Mouse (Mus musculus) intestine, postnatal 0 days (tissue): ENCODE data around the gene Scamp1. TPM values are rescaled to one million over a fixed set of nuclear protein-coding genes. Genes with fewer than 3 reads are reported as not detected.

ENCODE experiments used
- ATAC-seq: fragments of 200-750 bp; cut with Nextera tagmentation; 2 replicates; pipeline ENCODE4 v1.8.0; 2017; ENCODE audit warnings: mild to moderate bottlenecking, moderate TSS enrichment, moderate library complexity
- H3K27ac ChIP-seq: fragments of 300-500 bp; sonication (generic); 2 replicates; pipeline ENCODE4 v1.5.1; 2014; ENCODE audit warnings: mild to moderate bottlenecking, low read depth, low read length, moderate library complexity
- H3K27me3 ChIP-seq: fragments of 300-500 bp; sonication (generic); replicated peaks from 2 replicates; pipeline ENCODE4 v1.6.1; 2014; ENCODE audit warnings: low read length, mixed read lengths; ENCODE audit not compliant: control insufficient read depth, insufficient read depth
- H3K36me3 ChIP-seq: fragments of 300-500 bp; sonication (generic); 2 replicates; pipeline ENCODE4 v1.6.1; 2014; ENCODE audit warnings: mild to moderate bottlenecking, moderate library complexity; ENCODE audit not compliant: control insufficient read depth, insufficient read depth
- H3K4me1 ChIP-seq: fragments of 300-500 bp; sonication (generic); replicated peaks from 2 replicates; pipeline ENCODE4 v1.6.1; 2014; ENCODE audit warnings: antibody characterized with exemption, low read length, mixed read lengths; ENCODE audit not compliant: control insufficient read depth, insufficient read depth
- H3K4me2 ChIP-seq: fragments of 300-500 bp; sonication (generic); replicated peaks from 2 replicates; pipeline ENCODE4 v1.6.1; 2014; ENCODE audit warnings: low read depth, mild to moderate bottlenecking, moderate library complexity
- H3K4me3 ChIP-seq: fragments of 300-500 bp; sonication (generic); 2 replicates; pipeline ENCODE4 v1.5.1; 2014; ENCODE audit warnings: low read depth, low read length
- H3K9ac ChIP-seq: fragments of 300-500 bp; sonication (generic); 2 replicates; pipeline ENCODE4 v1.6.1; 2014; ENCODE audit warnings: mild to moderate bottlenecking, low read depth, low read length
- H3K9me3 ChIP-seq: fragments of 300-500 bp; sonication (generic); 2 replicates; pipeline ENCODE4 v1.6.1; 2016; ENCODE audit warnings: mixed run types; ENCODE audit not compliant: control insufficient read depth
- CTCF ChIP-seq: sonication (generic); IDR thresholded peaks from 2 replicates; pipeline ENCODE4 v1.5.1; 2016; ENCODE audit warnings: low read depth, mild to moderate bottlenecking, control low read depth, antibody characterized with exemption, moderate library complexity
- WGBS: fragments of 180-500 bp; shearing (Covaris S2); extraction: QIAGEN DNeasy Blood & Tissue Kit; methylation state at CpG from one replicate; pipeline ENCODE4 v1.1.7; 2014; 5-methylcytosine and 5-hydroxymethylcytosine counted together
- polyA plus RNA-seq: library from polyadenylated mRNA; unstranded; fragments of >200 nt; fragmentation: Nextera tagmentation; extraction: Ambion mirVana; gene quantifications from 2 replicates; pipeline ENCODE4 v1.2.1, GENCODE M21; 2015

Scamp1 gene
- polyA plus RNA-seq, 1 experiment from 2014 or later: 11.8 TPM

- Histone ChIP-seq H3K27ac (no peak overlapping the region), H3K4me1 (peaks cover 2% of the 10 kb centered on the region; the same call in 1 of the 2 replicates), H3K36me3 (no peaks in the 10 kb centered on the region), H3K9me3 (no peaks in the 10 kb centered on the region), H3K9ac (no peak overlapping the region), H3K27me3 (no peaks in the 10 kb centered on the region), H3K4me3 (no peak overlapping the region), H3K4me2 (no peak overlapping the region)
- WGBS: 80% methylated on average over 5 of the region's 6 CpGs
- TF ChIP-seq CTCF: no peak
- ATAC-seq: no peak
Observed at GRCm38 (mm10) chr13:94185631-94186030, 100.0 kb downstream of the Scamp1 start.

DNA sequence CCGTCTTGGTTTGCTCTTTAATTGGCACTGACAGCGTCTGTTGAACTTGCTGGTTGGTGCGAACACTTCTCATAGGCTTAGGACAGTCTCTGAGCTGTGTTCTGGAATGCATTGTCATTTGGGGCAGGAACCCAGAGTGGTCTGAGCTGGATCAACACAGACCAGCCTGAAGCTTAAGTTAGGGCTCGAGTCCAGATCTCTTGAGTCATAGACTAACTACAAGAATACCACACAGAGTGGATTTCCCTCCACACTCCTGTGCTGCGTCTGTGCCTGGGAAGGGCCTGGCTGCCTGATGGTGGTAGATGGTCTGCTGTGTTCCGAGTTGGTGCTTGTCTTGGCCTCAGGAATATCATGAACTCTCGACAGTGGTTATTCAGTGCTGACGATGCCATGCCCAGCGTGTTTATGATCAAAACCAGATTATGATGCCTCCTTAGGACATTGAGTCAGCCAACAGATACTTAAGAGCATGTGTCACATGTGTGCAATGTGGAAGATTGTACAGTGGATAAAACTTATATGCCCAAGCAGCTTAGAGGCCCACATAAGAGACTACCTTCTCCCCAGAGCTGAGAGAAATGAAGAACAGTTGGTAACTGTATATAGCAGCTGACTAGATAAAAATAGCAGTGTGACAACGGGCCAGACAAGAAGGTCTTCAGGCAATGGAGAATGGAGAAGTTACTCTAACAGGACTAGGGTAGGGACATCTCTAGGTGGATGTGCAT, 100.8 kb downstream of the Scamp1 start:
- Histone ChIP-seq H3K27me3 (no peaks in the 10 kb centered on the region), H3K9me3 (no peaks in the 10 kb centered on the region), H3K9ac (no peak overlapping the region), H3K36me3 (no peaks in the 10 kb centered on the region), H3K27ac (no peak overlapping the region), H3K4me2 (no peak overlapping the region), H3K4me1 (no peaks in the 10 kb centered on the region), H3K4me3 (no peak overlapping the region)
- WGBS: 84% methylated on average over 10 of the region's 10 CpGs
- TF ChIP-seq CTCF: no peak
- no peak for ATAC-seq

DNA sequence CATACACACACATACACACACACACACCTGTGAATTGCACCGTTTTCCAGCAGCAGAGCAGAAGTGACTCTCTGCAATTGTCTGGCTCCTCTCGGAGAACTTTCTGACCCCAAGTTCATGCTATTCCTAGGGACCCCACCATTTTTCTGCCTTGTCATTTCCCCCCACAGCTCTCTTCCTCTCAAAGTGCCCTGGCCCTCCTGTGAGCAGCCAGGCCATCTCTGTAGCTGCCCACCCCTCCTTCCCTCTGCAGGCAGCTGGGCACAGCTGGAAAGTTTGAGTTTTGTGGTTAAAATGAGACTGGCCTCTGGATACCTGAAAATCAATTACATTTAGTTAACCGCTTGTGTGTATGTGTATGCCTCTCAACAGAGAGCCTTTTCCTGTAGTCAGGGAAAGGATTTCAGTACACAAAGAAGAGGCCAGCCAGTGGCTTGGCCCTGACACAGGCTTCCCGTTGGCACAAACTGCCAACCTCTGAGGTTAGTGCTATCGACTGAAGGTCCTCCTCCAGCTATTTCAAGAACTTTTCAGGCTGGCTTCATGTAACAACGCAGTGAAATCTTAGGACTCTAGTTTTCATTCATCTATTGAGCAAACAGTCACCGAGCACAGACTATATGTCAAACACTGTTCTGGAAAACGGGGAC, 102.2 kb downstream of the Scamp1 start:
- ATAC-seq: no peak
- no peak overlapping the region for H3K9ac ChIP-seq
- H3K4me3 ChIP-seq: no peak overlapping the region
- WGBS: 73% methylated on average over 8 of the region's 8 CpGs
- no peak for TF ChIP-seq CTCF
- no peaks in the 10 kb centered on the region for H3K36me3 ChIP-seq
- no peak overlapping the region for H3K27ac ChIP-seq
- no peaks in the 10 kb centered on the region for H3K4me1 ChIP-seq
- no peak overlapping the region for H3K4me2 ChIP-seq
- no peaks in the 10 kb centered on the region for H3K27me3 ChIP-seq
- H3K9me3 ChIP-seq: no peaks in the 10 kb centered on the region

GRCm38 (mm10) chr13:94182026-94182425, 103.6 kb downstream of the Scamp1 start:
- Histone ChIP-seq H3K9me3 (no peaks in the 10 kb centered on the region), H3K4me1 (no peaks in the 10 kb centered on the region), H3K36me3 (no peaks in the 10 kb centered on the region), H3K4me2 (peak overlapping the region; percentile 32; the same call in 1 of the 2 replicates), H3K27ac (peak overlapping the region; percentile 2; the same call in 1 of the 2 replicates), H3K4me3 (no peak overlapping the region), H3K27me3 (no peaks in the 10 kb centered on the region), H3K9ac (no peak overlapping the region)
- ATAC-seq: peak; percentile 74
- WGBS: 33% methylated on average over 5 of the region's 5 CpGs
- no peak for TF ChIP-seq CTCF

DNA sequence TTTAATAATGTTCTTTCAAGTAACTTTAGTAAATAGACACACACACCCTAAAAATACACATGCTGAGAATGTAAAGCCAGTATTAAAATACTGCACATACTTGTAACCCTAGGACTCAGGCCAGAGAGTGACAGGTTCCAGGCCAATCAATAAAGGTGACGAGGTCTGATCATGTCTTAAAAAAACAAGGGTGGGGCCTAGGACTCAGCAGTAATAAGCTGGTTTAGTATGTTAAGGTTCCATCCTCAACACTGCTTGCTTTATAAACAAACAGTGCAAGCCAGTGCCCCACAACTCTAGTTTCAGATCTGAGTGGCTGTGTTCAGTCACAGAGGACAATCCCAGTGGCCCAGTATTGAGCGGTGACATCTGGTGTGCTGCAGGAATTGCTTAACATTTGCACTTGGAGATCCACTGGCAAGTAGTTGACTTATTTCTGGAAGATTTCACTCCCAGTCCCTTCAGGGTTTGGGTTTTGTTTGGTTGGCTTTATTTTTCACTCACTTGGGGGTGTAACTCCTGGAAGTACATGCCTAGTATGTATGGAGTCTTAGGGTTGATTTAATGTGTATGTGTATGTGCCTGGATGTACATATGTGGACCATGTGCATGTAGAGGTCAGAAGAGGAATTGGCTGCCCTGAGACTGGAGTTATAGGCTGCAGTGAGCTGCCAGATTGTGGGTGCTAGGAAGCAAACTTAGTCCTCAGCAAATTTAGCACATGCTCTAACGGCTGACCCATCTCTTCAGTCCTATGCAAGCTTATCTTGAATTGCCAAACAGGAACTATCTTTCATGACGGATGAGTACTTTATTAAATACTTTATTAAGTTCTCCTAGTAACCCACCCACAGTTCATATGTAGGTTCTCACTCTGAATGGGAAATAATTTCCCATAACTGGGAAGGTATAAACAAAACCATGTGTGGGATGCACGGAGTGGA, 104.9 kb downstream of the Scamp1 start:
- WGBS: 67% methylated on average over 5 of the region's 5 CpGs
- Histone ChIP-seq H3K4me2 (no peak overlapping the region), H3K36me3 (no peaks in the 10 kb centered on the region), H3K4me1 (no peaks in the 10 kb centered on the region), H3K9ac (no peak overlapping the region), H3K9me3 (no peaks in the 10 kb centered on the region), H3K27ac (no peak overlapping the region), H3K4me3 (no peak overlapping the region), H3K27me3 (no peaks in the 10 kb centered on the region)
- peak; percentile 37; the same call in 1 of the 2 replicates for ATAC-seq
- TF ChIP-seq CTCF: no peak
